Mouse (Mus musculus): Measurements from ENCODE around the gene Pik3ca. TPM values are rescaled to one million over a fixed set of nuclear protein-coding genes. Genes with fewer than 3 reads are reported as not detected.

The Pik3ca gene
- polyA plus RNA-seq, 1 experiment: 23.1 TPM

DNA sequence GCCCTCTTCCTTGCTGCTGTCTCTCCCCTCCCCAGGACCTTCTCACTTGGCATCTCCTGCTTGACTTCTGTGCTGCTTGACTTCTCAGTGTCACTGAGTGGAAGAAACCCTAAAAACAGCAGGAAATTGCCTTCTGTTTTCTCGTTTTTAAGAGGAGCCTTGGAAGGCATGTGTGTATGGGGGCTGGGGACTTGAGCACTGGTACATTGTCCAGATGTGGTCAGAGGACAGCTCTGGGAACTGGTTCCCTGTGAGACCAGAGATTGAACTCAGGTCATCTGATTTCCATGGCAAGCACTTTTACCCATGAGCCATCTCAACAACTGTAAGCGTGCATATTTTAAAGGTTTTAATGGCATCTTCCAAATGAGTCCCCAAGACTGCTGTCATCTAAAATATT is 36.5 kb downstream of the Pik3ca start:
- no peak for TF ChIP-seq CTCF (IDR thresholded peaks at IDR 0.05; ENCODE audit: extremely low read depth, insufficient read depth, low read length)
- no peak for TF ChIP-seq POLR2A (IDR thresholded peaks at IDR 0.05; ENCODE audit: extremely low read depth, insufficient read depth, low read length)
- no peak overlapping the region for H3K4me3 ChIP-seq (ENCODE audit: insufficient read depth, low read length)
- no peaks in the 10 kb centered on the region for H3K4me1 ChIP-seq (ENCODE audit: control insufficient read depth, insufficient read depth, low read length)
- no peak overlapping the region for H3K27ac ChIP-seq (ENCODE audit: insufficient read depth, low read length)

DNA sequence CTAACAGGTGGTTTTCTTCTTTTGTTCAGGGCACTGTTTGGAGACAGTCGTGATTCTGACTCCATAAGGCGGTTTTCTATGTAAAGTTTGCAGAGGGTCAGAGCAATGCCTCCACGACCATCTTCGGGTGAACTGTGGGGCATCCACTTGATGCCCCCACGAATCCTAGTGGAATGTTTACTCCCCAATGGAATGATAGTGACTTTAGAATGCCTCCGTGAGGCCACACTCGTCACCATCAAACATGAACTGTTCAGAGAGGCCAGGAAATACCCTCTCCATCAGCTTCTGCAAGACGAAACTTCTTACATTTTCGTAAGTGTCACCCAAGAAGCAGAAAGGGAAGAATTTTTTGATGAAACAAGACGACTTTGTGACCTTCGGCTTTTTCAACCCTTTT is 38.6 kb downstream of the Pik3ca start:
- H3K4me1 ChIP-seq (ENCODE audit: control insufficient read depth, insufficient read depth, low read length): no peaks in the 10 kb centered on the region
- H3K4me3 ChIP-seq (ENCODE audit: insufficient read depth, low read length): no peak overlapping the region
- TF ChIP-seq CTCF (IDR thresholded peaks at IDR 0.05; ENCODE audit: extremely low read depth, insufficient read depth, low read length): no peak
- TF ChIP-seq POLR2A (IDR thresholded peaks at IDR 0.05; ENCODE audit: extremely low read depth, insufficient read depth, low read length): no peak
- H3K27ac ChIP-seq (ENCODE audit: insufficient read depth, low read length): no peak overlapping the region

DNA sequence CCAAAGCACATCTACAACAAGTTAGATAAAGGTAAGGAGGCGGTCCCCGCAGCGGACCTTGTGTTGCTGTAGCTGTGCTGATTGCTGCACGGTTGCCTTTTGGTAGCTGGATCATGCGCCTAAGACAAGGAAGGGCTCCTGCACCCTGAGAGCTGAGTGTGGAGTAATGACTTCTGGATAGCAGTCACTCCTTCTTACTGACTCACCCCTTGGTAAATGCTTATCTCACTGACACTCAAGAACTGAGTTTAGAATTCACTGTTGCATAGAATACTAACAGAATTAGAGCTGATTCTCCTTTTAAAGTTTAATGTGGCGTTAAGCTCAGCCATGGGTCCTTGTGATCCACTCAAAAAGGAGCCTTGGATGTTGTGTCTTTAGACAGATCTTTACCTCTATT is 39.8 kb downstream of the Pik3ca start:
- Histone ChIP-seq H3K4me1 (ENCODE audit: control insufficient read depth, insufficient read depth, low read length) (no peaks in the 10 kb centered on the region), H3K4me3 (ENCODE audit: insufficient read depth, low read length) (no peak overlapping the region), H3K27ac (ENCODE audit: insufficient read depth, low read length) (no peak overlapping the region)
- TF ChIP-seq POLR2A (IDR thresholded peaks at IDR 0.05; ENCODE audit: extremely low read depth, insufficient read depth, low read length): no peak
- TF ChIP-seq CTCF (IDR thresholded peaks at IDR 0.05; ENCODE audit: extremely low read depth, insufficient read depth, low read length): no peak

DNA sequence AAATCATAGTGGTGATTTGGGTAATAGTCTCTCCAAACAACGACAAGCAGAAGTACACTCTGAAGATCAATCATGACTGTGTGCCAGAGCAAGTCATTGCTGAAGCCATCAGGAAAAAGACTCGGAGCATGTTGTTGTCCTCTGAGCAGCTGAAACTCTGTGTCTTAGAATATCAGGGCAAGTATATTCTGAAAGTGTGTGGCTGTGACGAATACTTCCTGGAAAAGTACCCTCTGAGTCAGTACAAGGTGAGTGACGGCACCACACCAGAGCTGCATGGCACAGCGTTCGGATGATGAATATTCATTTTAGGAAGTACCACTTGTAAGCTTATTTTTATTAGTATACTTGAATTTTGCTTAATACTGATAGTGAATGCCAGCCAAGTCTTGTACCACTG is 40.3 kb downstream of the Pik3ca start:
- H3K27ac ChIP-seq (ENCODE audit: insufficient read depth, low read length): no peak overlapping the region
- H3K4me1 ChIP-seq (ENCODE audit: control insufficient read depth, insufficient read depth, low read length): no peaks in the 10 kb centered on the region
- no peak for TF ChIP-seq POLR2A (IDR thresholded peaks at IDR 0.05; ENCODE audit: extremely low read depth, insufficient read depth, low read length)
- no peak for TF ChIP-seq CTCF (IDR thresholded peaks at IDR 0.05; ENCODE audit: extremely low read depth, insufficient read depth, low read length)
- no peak overlapping the region for H3K4me3 ChIP-seq (ENCODE audit: insufficient read depth, low read length)

DNA sequence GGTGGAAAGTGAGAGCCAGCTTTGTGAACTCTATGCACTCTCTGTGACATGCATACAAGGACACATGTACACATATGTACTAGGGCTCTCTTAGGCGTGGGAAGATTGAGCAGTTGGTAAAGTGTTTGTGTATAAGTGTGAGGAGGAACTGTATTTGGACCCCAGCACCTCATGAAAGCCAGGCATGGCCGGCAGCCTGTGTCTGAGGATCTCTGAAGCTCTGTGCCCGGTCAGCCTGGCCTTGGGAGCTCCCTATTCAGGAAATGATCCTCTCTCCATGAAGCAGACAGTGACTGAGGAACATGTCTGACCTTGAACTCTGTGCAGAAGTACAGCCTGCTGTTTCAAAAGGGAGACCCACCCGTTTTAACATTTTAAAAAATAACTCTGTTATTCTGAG is 41.2 kb downstream of the Pik3ca start:
- Histone ChIP-seq H3K27ac (ENCODE audit: insufficient read depth, low read length) (no peak overlapping the region), H3K4me3 (ENCODE audit: insufficient read depth, low read length) (no peak overlapping the region)
- TF ChIP-seq POLR2A (IDR thresholded peaks at IDR 0.05; ENCODE audit: extremely low read depth, insufficient read depth, low read length) (no peak), CTCF (IDR thresholded peaks at IDR 0.05; ENCODE audit: extremely low read depth, insufficient read depth, low read length) (no peak)

DNA sequence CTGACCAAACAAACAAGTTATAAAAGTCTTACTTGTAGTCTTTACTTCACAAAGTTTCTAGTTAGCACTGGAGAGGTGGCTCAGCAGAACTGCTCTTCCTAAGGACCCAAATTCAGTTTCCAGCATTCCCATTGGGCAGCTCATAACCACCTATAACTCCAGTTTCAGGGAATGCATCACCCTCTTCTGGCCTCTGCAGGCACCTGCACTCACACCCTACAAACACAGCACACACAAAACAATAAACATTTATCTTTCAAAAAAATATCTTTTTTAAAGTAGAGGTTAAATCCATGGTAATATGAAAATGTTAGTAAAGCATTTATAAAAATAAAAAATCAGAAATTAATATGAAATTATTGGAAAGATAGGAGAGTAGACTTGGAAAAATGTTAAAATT is 44.2 kb downstream of the Pik3ca start:
- no peak overlapping the region for H3K4me3 ChIP-seq (ENCODE audit: insufficient read depth, low read length)
- no peaks in the 10 kb centered on the region for H3K4me1 ChIP-seq (ENCODE audit: control insufficient read depth, insufficient read depth, low read length)
- H3K27ac ChIP-seq (ENCODE audit: insufficient read depth, low read length): no peak overlapping the region
- TF ChIP-seq CTCF (IDR thresholded peaks at IDR 0.05; ENCODE audit: extremely low read depth, insufficient read depth, low read length): no peak
- no peak for TF ChIP-seq POLR2A (IDR thresholded peaks at IDR 0.05; ENCODE audit: extremely low read depth, insufficient read depth, low read length)

More for the DNA sequence above, 41.2 kb downstream of the Pik3ca start:
- H3K4me1 ChIP-seq (ENCODE audit: control insufficient read depth, insufficient read depth, low read length): no peaks in the 10 kb centered on the region

DNA sequence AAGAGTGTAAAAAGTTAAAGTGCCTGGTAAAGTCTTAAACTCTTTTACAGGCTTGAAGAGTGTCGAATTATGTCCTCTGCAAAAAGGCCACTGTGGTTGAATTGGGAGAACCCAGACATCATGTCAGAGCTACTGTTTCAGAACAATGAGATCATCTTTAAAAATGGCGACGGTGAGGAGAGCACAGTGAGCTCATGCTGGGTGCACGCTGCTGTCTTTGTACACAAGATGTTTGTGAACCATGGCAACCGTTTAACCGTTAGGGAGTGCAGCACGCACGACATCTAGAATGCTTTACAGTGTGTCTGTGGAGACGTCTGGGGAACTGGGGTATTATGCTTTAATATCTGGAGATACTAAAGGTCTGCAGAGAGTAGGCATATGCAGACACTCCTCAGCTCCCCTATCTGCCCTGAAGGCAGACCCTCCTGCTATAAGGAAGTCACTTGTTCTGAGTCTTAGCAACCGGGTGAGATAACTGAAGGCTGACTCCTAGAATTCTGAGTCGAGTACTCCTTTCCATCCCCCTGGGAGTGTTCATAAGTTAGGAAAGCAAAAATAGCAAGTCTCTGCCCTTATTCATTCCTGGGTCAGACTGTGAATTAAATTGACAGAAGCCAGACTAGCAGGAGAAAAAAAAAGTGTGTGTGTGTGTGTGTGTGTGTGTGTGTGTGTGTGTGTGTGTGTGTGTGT is 57.0 kb downstream of the Pik3ca start:
- no peak overlapping the region for H3K4me3 ChIP-seq (ENCODE audit: insufficient read depth, low read length)
- H3K4me1 ChIP-seq (ENCODE audit: control insufficient read depth, insufficient read depth, low read length): no peaks in the 10 kb centered on the region
- TF ChIP-seq CTCF (IDR thresholded peaks at IDR 0.05; ENCODE audit: extremely low read depth, insufficient read depth, low read length) (no peak), POLR2A (IDR thresholded peaks at IDR 0.05; ENCODE audit: extremely low read depth, insufficient read depth, low read length) (no peak)
- H3K27ac ChIP-seq (ENCODE audit: insufficient read depth, low read length): no peak overlapping the region

DNA sequence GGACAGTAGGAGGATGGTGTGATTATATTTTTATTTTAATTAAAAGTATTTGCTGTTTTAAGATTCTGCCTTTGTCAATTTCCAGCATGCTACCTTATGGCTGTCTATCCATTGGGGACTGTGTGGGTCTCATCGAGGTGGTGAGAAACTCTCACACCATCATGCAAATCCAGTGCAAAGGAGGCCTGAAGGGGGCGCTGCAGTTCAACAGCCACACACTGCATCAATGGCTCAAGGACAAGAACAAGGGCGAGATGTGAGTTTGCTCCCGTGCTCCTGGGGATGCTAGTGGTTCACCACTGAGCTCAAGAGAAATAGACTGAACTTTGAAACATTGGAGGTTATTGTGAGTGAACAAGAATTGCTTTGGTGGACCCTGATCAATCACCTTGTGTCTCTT is 62.3 kb downstream of the Pik3ca start:
- H3K4me1 ChIP-seq (ENCODE audit: control insufficient read depth, insufficient read depth, low read length): no peaks in the 10 kb centered on the region
- no peak overlapping the region for H3K4me3 ChIP-seq (ENCODE audit: insufficient read depth, low read length)
- TF ChIP-seq CTCF (IDR thresholded peaks at IDR 0.05; ENCODE audit: extremely low read depth, insufficient read depth, low read length) (peak; percentile 35; the same call in 1 of the 2 replicates), POLR2A (IDR thresholded peaks at IDR 0.05; ENCODE audit: extremely low read depth, insufficient read depth, low read length) (no peak)
- no peak overlapping the region for H3K27ac ChIP-seq (ENCODE audit: insufficient read depth, low read length)

DNA sequence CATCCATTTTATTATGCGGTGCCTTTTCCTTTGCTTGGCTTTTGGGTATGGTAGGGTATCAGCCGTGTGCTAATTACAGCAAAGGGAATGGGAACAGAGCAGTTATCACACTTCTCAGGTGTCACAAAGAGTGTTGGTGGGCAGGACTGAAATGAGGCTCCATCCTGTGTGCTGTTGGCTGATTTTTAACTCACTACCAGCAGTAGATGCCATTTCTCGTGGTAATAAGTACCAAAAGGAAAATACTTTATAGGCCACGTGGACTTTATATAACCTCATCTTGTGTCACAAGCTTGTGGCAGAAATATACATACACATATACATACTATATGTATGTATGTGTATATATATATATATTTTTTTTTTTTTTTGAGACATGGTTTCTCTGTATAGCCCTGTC is 69.8 kb downstream of the Pik3ca start:
- Histone ChIP-seq H3K4me3 (ENCODE audit: insufficient read depth, low read length) (no peak overlapping the region), H3K4me1 (ENCODE audit: control insufficient read depth, insufficient read depth, low read length) (peaks cover 2% of the 10 kb centered on the region), H3K27ac (ENCODE audit: insufficient read depth, low read length) (no peak overlapping the region)
- TF ChIP-seq CTCF (IDR thresholded peaks at IDR 0.05; ENCODE audit: extremely low read depth, insufficient read depth, low read length): no peak
- no peak for TF ChIP-seq POLR2A (IDR thresholded peaks at IDR 0.05; ENCODE audit: extremely low read depth, insufficient read depth, low read length)

DNA sequence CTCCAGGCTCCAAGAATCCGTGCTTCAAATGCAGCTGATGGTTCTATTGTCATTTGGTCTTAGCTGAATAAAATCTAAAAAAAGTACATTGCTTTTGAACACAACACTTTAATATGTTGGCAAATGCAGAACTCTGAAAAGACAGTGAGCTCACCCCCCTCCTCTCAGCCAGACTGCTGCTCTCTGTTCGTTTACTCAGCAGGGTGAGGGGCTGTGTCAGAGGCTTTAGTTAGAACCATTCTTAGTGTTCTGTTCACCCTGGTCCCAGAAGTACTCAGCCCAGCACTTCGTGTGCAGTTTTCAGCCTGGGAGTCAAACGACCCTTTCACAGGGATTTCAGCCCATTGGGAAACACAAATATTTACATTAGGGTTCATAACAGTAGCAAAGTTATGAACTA is 70.9 kb downstream of the Pik3ca start:
- Histone ChIP-seq H3K4me1 (ENCODE audit: control insufficient read depth, insufficient read depth, low read length) (peaks cover 2% of the 10 kb centered on the region), H3K27ac (ENCODE audit: insufficient read depth, low read length) (no peak overlapping the region), H3K4me3 (ENCODE audit: insufficient read depth, low read length) (no peak overlapping the region)
- TF ChIP-seq CTCF (IDR thresholded peaks at IDR 0.05; ENCODE audit: extremely low read depth, insufficient read depth, low read length): no peak
- TF ChIP-seq POLR2A (IDR thresholded peaks at IDR 0.05; ENCODE audit: extremely low read depth, insufficient read depth, low read length): no peak
